Mouse (Mus musculus): ENCODE results near the gene Fam19a2.

- no peak for TF ChIP-seq POLR2A (IDR thresholded peaks at IDR 0.05; ENCODE audit: extremely low read depth, insufficient read depth, low read length)
- TF ChIP-seq CTCF (IDR thresholded peaks at IDR 0.05; ENCODE audit: low read depth, low read length), result no peak
Observed at GRCm38 (mm10) chr10:123229420-123229819, 34.4 kb upstream of the Fam19a2 start.
